Mouse (Mus musculus) gastrocnemius, postnatal 10 days (tissue): ENCODE data around the gene Fancd2. TPM values are rescaled to one million over a fixed set of nuclear protein-coding genes. Genes with fewer than 3 reads are reported as not detected.

Source experiments
- DNase-seq: peaks from one replicate; pipeline ENCODE4 v3.0.0; 2021; ENCODE audit warnings: mixed read lengths
- total RNA-seq, 2 experiments: library from RNA; stranded (reverse); gene quantifications; 2 replicates each; pipeline ENCODE4 v1.2.3; 2021

Gene Fancd2
- total RNA-seq, 2 experiments from 2014 or later = 2.3 to 2.4 TPM

DNA sequence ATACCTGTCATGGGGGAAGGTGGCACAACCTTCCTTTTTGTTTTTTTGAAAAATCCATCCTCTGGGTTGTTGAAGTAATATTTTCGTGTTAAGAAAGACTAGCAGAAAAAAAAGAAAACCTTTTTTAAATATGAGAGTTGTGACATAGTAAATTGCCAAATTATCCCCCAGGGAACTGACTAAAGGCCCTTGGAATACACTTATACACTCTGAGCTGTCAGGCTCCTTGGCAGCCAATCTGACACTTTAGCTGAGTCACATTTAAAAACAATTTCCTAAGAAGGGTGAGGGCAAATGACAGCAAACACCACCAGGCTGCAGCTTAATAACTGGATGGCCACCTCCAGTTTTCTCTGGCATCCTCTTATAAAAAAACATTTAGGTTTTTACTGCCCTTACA, 9.2 kb upstream of the Fancd2 start:
- no peak for DNase-seq

DNA sequence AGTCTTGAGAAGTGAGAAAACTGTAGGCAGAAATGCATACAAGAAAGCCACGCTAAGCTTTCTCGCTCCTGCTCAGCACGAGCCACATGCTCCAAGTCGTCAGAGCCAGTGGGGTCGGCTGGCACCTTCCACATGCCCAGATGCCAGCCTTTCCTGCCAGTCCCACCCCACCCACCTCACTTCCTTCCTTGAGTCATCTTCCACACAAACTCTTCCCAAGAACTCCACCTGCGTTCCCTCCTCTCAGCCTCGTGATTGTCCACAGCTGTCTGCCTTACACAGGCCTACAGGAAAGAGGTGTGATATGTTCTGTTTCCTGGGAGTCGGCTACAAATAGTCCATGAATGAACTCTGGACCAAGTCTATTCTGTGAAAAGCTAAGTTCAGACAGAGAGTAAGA, 8.1 kb upstream of the Fancd2 start:
- no peak for DNase-seq

DNA sequence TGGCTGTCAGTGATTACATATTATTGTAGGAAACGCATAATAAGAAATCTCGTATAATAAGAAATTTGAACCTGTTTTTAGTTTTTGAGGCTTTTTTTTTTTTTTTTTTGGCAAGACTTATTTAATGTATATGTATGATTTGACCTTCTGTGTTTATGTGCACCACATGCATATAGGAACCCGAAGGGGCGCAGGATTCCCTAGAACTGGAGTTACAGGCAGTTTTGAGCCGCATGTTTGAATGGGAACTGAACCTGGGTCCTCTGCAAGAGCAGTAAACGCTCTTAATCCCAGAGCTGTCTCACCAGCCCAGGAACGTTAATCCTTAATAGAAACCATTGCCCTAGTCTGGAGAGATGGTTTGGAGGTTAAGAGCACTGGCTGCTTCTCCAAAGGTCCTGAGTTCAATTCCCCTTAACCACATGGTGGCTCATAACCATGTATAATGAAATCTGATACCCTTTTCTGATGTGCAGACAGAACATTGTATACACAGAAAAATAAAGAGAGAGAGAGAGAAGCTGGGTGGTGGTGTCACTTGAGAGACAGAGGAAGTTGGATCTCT, 440 bp downstream of the Fancd2 start:
- no peak for DNase-seq

DNA sequence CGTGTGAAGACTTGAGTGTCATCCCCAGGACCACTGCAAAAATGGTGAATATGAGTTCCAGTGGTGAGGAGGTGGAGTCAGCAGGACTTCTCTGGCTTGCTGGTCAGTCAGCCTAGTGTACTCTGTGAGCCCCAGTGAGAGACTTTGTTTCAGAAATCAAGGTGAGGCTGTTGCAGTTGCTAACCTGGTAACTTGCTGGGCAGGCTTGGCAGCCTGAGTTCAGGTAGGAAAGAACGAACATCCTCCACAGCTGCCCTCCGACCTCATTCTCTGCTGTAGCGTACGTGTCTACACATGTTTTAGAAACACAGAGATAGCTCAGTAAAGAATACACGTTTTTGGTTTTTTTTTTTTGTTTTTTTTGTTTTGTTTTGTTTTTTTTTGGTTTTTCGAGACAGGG, 3.4 kb downstream of the Fancd2 start:
- no peak for DNase-seq

DNA sequence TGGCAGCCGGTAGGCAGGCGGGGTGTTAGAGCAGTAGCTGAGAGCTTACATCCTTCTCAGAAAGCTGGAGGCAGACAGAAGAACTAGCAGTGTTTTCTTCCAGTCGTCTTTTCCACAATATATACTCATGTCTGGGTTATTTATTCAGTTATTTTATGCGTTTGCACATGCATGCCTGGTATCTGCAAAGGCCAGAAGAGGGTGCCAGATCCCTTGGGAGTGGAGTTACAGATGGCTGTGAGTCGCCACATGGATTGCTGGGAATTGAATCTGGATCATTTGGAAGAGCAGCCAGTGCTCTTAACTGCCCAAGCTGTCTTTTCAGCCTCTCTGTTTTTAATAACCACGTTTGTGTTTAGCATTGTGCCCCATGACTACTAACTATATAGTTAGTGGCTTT, 10.1 kb downstream of the Fancd2 start:
- DNase-seq = no peak

DNA sequence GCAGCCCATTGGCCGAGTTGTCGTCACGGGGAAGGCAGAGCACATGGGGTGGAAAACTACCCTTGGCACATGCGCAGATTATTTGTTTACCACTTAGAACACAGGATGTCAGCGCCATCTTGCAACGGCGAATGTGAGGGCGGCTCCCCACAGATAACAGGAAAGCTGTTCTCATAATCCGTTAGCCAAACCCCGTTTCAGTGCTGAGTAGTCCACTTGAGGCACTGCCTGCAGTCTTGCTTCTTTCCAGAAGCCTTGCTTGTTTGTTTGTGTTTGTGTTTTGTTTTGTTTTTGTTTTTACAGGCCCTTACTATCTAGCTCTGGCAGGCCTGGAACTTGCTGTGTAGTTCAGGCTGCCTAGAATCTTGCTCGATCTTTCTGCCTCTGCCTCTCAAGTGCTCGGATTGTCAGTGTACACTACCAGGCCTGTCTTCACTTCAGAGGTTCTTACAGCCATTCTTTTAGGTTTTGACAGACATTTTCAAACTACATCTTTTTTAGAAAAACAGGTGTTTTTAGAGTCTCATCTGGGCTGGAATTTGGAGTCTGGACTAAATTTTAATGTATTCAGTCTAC, 12.5 kb downstream of the Fancd2 start:
- no peak for DNase-seq

DNA sequence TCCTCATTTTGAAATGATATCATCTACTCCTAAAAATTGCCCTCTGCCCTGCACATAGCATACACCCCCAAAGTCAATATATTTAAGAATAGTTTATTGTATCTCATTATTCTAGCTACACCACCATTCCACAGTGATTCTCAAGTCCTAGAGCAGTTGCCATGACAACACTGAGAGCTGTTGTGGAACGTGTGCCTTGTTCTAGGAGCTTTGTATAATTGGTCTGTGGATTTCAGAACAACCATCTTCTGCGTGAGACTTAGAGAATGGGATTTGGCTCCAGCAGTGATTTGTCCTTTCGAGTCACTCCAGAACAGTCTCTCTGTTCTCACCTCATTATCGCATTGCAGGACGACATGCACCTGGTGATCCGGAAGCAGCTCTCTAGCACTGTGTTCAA, 28.3 kb downstream of the Fancd2 start:
- no peak for DNase-seq

DNA sequence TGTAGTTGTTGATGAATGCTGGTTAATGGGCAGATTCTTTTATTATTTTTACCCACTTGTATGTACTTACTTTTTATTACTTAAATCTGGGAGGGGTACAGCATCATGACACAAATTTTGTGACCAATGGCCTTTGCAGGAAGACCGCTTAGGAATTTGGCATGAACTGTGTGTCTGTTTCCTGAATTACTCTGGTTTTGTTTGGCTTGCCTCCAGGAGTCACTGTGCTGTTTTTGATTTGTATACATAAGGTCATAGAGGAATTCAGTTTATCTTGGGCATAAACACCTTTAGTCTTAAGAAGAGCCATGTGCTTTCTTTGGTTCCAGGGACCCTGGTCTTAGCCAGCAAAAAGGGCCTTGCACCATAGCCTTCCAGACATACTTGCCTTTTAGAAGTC, 33.1 kb downstream of the Fancd2 start:
- DNase-seq = no peak

DNA sequence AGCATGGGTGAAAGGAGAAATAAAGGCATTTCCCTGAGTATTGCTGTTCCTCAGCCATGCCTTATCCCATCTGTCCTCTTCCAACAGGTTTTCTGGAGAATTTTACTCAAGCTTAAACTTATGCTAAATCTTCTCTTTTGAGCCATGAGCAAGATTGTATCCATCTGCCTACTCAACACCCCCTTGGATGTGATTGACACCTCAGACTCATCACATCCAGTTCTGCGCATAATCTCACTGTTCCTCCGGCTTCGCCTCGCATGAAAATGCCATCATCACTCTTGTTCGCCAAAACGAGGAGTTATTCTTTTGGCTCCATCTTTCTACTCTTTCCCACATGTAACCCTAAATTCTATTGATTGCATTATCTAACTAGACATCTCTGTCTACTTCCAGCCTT, 44.6 kb downstream of the Fancd2 start:
- DNase-seq = no peak

DNA sequence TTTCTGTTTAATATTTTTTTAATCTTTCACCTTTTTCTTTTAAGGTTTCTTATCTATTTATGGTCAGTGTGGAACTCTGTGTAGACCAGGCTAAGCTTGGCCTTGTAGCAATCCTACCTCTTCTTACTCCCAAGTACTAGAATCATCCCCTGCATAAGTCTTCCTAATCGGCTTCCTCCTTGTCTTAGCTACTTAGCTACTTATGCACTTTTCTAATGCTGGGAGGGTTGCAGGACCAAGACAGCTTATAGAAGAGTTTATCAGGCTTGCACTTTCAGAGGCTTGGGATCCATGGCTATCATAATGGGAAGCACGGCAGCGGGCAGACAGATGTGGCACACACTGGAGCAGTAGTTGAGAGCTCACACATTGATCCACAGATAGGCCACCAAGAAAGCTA, 47.8 kb downstream of the Fancd2 start:
- DNase-seq = no peak

DNA sequence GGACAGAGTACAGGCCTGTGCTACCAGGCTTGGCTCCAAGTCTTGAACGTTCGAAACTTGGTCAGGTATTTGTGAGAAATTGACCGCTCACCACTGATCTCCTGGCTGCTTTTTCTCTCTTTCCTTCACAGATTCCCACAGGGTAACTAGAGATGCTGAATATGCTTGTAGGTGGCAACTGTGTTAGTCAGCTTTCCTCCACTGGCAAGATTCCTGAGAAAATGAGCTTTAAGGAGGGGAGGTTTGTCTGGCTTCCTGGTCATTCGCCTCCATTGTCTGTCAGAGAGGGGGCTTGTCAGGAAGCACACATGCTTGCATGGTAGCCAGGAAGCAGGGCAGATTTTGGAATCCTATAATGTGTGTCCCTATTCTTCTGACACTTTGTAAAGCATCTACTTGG, 51.5 kb downstream of the Fancd2 start:
- no peak for DNase-seq

DNA sequence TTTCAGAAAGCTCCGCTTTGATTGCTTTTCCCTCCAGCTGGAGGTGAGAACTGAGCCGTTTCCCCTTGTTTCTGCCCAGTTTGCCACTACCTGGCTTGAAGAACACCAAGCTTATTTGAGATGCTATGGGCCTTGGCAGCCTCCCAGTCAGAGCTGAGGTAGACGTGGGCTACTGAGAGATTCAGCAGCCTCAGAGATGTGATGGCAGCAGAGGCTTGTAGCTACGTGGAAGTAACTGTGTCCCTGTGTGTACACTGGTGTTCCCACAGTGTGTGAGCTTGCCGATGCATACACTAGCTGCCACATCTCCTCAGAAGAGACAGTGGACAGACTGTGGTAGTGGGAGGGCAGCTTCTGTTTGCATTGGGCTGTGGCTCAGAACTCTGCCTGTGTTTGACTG, 53.6 kb downstream of the Fancd2 start:
- no peak for DNase-seq

DNA sequence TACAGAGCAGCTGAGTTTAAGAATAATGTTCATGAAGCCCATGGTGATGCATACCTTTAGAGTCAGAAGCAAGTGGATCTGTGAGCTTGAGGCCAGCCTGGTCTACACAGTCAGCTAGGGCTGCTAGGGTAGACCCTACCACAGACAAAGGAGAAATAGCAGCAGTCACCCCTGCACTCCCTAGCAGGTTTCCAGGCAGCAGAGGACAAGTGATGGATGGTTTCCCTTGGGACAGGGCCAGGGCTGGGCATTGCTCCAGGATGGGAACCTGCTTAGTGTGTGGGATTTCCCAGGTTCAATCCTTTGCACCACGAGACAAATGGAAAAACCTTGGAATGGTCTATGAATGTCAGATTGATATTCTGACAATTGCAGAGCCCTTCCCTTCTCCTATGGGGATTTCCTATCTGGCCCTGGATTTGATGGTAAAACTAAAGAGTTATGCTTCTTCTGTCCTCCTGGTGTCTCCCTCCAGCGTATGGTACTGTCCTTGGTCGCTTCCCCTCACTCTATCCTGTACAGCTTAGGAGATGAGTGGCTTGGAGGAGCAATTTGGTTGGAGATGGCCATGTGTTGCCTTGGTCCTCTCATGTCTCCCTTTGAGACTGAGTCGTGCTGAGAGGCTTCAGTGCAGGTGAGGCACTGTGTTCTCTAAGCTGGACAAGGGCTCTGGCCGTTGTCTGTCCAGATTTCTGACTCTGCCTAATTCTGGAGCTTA, 55.1 kb downstream of the Fancd2 start:
- DNase-seq = no peak

DNA sequence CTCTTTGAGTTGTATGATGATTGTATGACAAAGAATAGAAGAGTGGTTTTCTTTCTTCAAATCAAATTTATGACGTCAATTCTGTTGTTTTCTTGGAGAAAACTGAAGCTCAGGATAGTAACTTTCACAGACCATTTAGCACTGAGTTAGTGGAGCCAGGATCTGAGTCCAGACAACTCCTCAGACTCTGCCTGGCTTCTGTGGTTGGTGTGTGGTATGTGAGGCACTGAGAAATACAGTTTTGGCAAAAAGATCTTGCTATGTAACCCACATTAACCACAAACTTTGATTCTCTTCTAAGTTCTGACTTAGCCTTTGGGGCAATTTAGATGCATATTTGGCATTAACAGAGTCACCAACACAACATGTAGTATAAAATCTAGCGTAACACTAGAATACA, 61.2 kb downstream of the Fancd2 start:
- no peak for DNase-seq

DNA sequence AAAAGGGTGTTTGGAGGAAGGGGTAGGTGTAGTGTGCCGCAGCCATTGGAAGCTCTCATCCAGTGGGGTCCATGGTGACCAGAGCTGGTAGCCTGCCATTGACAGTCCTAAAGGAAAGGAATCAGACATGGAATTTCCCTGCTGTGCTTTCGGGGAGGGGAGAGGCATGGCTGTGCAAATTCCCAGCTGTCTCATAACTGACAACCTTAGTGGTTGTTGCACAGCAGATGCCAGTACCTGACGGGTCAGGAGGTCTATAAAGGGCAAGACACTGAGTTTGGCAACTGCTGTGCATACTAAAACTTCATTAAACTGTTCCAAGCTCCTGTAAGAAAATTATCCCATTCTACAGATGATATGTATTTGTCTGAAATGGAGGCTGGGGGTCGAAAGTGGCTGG, 66.5 kb downstream of the Fancd2 start:
- no peak for DNase-seq

DNA sequence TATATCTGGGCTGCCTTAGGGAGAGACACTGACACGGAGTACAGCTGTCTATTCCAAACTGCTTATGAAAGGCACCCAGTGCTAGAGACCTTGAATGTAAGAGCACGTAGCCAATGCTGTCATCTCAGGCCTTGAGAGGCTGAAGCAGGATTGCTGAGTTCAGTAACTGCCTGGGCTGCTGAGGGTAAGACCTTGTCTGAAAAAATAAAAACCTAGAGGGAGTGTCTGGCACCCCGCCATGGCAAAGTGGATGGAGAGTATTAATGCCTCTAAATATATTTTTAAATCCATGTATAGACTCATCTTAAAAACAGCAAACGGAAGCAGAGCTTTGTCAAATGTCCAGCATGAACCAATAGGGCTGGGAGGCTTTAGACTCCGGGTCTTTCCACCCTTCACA, 68.4 kb downstream of the Fancd2 start:
- peak; percentile 17 for DNase-seq

DNA sequence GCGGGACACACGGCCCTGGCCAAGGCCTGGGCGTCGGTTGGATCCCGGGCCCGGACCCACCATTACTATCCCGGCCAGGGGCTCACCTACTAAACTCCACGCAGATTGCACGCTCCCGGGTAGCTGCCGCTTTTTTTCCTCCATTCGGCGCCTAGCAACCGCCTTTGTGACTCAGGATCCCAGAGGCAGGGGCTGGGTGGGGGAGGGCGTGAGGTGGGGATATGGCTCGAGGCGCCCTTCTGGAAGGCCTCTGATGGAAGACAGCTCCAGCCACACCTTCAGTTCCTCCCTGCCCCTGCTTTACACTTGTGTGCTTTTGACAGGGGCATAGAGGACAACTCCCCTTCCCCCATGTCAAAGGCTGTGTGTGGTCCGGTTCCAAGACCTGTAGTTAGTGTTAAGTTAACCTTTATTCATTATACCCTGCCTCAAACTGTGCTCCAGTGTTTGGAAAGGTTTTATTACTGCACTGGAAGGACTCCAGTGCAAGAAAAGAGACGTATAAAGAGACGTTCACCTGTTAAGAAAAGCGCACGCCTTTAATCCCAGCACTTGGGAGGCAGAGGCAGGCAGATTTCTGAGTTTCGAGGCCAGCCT, 69.2 kb downstream of the Fancd2 start, which contains the start of gene Fancd2os:
Gene Fancd2os (minus strand): TSS at position 173 of the 597 bp plus-strand sequence.
- no peak for DNase-seq

DNA sequence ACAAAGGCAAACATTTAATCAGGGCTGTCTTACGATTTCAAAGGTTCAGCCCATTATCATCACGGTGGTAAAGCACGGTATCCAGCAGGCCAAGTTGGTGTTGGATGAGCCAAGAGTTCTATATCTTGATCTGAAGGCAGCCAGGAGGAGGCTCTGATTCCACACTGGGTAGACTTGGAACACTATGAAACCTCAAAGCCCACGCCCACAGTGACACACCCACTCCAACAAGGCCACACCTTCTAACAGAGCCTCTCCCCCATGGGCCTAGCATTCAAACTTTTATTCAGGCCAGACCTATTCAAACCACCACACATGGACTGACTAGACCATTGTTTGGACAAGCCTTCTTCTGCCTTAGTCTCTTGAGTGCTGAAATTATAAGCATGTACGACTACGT, 71.3 kb downstream of the Fancd2 start:
- DNase-seq = no peak

DNA sequence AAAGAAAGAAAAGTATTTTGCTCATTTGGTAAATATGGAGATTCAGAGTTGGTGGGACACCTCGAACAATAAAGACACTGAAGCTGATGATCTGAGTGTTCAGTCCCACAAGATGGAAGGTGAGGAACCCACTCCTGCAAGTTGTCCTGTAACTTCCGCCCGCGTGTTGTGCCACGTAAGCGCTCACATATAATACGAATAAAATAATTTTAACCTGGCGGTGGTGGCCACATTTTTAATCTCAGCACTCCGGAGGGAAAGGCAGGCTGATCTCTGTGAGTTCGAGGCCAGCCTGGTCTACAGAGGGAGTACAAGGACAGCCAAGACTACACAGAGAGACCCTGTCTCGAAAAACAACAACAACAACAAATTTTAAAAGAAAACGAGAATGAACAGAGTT, 72.5 kb downstream of the Fancd2 start:
- no peak for DNase-seq

DNA sequence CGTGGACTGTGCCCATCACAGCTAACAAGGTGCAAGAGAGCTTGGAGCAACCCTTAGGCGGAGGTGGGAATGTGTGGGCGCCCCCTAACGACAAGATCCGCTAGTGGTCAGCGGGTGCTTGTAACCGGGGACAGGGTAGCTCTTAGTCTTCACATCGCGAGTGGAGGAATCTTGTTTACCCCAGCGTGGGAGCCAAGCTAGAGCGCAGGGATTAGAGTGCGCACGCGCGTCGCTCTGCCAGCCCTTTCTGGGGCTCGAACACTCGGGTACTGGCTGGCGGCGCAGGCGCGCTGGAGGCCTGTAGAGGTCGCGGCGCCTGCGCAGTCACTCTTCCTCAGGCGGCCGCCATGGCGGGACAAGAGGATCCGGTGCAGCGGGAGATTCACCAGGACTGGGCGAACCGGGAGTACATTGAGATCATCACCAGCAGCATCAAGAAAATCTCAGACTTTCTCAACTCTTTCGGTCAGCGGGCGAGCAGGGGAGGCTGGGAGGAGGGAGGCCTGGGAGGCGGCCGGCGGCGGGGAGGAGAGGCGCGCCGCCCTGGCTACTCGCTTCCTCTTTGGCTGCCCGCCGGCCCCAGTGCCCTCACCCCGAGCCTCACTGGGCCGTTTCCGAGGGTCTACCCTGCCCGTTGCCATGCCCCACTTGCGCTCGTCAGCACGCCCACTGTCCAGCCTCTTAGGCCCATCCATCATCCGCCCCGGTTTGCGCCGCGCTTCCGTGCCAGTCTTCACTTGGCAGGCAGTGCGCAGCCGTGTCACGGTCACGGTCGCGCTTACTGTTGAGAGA, 73.1 kb downstream of the Fancd2 start, which contains the start of gene Brk1:
Gene Brk1 (plus strand): TSS at position 341 of the 792 bp plus-strand sequence.
- peak; percentile 87 for DNase-seq

DNA sequence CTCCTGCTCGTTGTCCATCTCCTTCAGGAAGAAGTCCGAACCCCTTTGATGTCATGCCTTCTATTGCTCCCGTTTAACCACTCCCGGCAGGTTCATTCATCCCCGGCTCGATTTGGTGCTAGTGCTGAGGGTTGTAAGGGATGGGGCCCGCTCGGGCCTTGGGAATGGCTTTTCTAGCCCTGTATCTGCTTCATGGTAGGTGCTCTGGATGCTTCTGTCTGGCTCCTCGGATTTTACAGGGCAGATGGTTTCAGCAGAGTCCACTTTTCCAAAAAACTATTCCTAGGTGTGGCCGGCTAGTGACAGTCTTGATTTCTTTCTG, 73.7 kb downstream of the Fancd2 start:
- DNase-seq = no peak

DNA sequence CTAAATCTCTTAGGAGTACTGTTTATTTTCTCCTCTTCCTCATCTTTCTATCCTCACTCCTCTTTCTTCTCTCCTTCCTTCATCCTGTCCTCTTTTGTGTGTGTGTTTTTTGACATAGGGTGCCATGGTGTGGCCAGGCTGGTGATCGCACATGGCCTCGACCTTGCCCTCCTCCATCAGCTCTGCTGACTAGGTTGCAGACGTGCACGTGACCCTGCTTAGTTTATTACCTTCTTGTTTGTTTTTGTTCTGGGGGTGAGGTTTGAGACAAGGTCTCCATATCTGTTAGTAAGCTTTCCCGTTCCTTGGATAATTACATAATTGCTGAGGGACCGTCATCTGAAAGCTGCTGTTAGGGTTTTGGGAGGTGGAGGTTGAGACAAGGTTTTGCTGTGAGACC, 77.4 kb downstream of the Fancd2 start:
- no peak for DNase-seq

DNA sequence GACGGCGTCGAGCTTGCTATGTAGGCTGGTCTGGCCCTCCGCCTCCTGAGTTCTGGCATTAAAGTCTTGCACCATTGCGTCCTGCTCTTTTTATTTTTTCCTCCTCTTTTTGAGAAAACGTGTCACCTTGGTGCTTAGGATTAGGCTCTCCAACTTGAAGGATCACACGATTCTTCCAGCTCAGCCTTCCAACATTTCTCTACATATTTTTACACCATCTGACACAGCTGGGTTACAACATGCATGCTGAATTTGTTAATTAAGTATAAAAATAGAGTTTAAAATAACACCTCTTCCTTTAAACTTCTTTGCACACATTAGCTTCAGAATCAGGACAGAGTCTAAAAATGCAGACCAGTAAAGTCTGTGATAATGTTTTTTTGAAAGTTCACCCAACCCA, 77.8 kb downstream of the Fancd2 start:
- DNase-seq = no peak
